Mouse (Mus musculus): Measurements from ENCODE around the gene Eif6. TPM values are rescaled to one million over a fixed set of nuclear protein-coding genes. Genes with fewer than 3 reads are reported as not detected.
A peak's percentile ranks its signal among the peaks of the same experiment; 100 is the strongest.
"Not testable (repeated sequence)": the region's sequence is repeated elsewhere in the genome, so short reads cannot be mapped to it uniquely, and the experiment has no call there.

Eif6 gene
- 100 to 1,000 TPM; 139 to 179 (median 160) TPM for total RNA-seq (2022)

- peak; percentile 86 for DNase-seq
Observed at GRCm38 (mm10) chr2:155826630-155827424, at the start of gene Eif6. Eif6 (minus strand) TSS chr2:155826925.

- no peak for DNase-seq
Observed at GRCm38 (mm10) chr2:155873636-155874035, 46.9 kb upstream of the Eif6 start.

GRCm38 (mm10) chr2:155872930-155873507 lies 46.3 kb upstream of the Eif6 start:
- DNase-seq = no peak

GRCm38 (mm10) chr2:155872486-155872885 lies 45.8 kb upstream of the Eif6 start:
- no peak for DNase-seq

- DNase-seq = no peak
Observed at GRCm38 (mm10) chr2:155869772-155870171, 43.0 kb upstream of the Eif6 start.

- no peak for DNase-seq
Observed at GRCm38 (mm10) chr2:155868320-155868719, 41.6 kb upstream of the Eif6 start.

- no peak for DNase-seq
Observed at GRCm38 (mm10) chr2:155863301-155863867, 36.7 kb upstream of the Eif6 start.

GRCm38 (mm10) chr2:155862573-155863300 lies 36.0 kb upstream of the Eif6 start:
- no peak for DNase-seq

GRCm38 (mm10) chr2:155861581-155861980 lies 34.9 kb upstream of the Eif6 start:
- peak; percentile 70 for DNase-seq

- DNase-seq = no peak
Observed at GRCm38 (mm10) chr2:155860102-155860501, 33.4 kb upstream of the Eif6 start.

- no peak for DNase-seq
Observed at GRCm38 (mm10) chr2:155852536-155852935, 25.8 kb upstream of the Eif6 start.

GRCm38 (mm10) chr2:155850120-155850519 lies 23.4 kb upstream of the Eif6 start:
- DNase-seq = no peak

- DNase-seq = no peak
Observed at GRCm38 (mm10) chr2:155849464-155849863, 22.7 kb upstream of the Eif6 start.

GRCm38 (mm10) chr2:155848291-155848690 lies 21.6 kb upstream of the Eif6 start:
- peak; percentile 67 for DNase-seq

GRCm38 (mm10) chr2:155846930-155847329 lies 20.2 kb upstream of the Eif6 start:
- DNase-seq = no peak

GRCm38 (mm10) chr2:155838961-155839360 lies 12.2 kb upstream of the Eif6 start:
- DNase-seq = no peak

- no peak for DNase-seq
Observed at GRCm38 (mm10) chr2:155837961-155838360, 11.2 kb upstream of the Eif6 start.

- DNase-seq = no peak
Observed at GRCm38 (mm10) chr2:155834732-155835131, 8.0 kb upstream of the Eif6 start, which contains the start of gene Fam83c. Fam83c (minus strand) TSS chr2:155834854.

- DNase-seq = not testable (repeated sequence)
Observed at GRCm38 (mm10) chr2:155832087-155832486, 5.4 kb upstream of the Eif6 start.

- DNase-seq = no peak
Observed at GRCm38 (mm10) chr2:155831302-155831701, 4.6 kb upstream of the Eif6 start.

GRCm38 (mm10) chr2:155830841-155831240 lies 4.1 kb upstream of the Eif6 start:
- DNase-seq = no peak

GRCm38 (mm10) chr2:155825904-155826629 lies 658 bp downstream of the Eif6 start:
- no peak for DNase-seq
